Mouse (Mus musculus) embryonic facial prominence, embryonic 13.5 days (tissue): Measurements from ENCODE around the gene Arhgap29. TPM values are rescaled to one million over a fixed set of nuclear protein-coding genes. Genes with fewer than 3 reads are reported as not detected.

Experiments
- ATAC-seq: fragments of 200-750 bp; cut with Nextera tagmentation; 2 replicates; pipeline ENCODE4 v1.8.0; 2017; ENCODE audit warnings: low read depth; ENCODE audit not compliant: insufficient number of reproducible peaks, insufficient read depth, low FRiP score, low TSS enrichment
- H3K27ac ChIP-seq: fragments of 300-500 bp; sonication (generic); 2 replicates; pipeline ENCODE4 v1.5.1; 2015; ENCODE audit warnings: moderate library complexity, mild to moderate bottlenecking, inconsistent platforms
- H3K27me3 ChIP-seq: fragments of 300-500 bp; sonication (generic); 2 replicates; pipeline ENCODE4 v1.6.1; 2015; ENCODE audit warnings: mild to moderate bottlenecking, inconsistent platforms
- H3K36me3 ChIP-seq: fragments of 300-500 bp; sonication (generic); 2 replicates; pipeline ENCODE4 v1.6.1; 2015; ENCODE audit warnings: mild to moderate bottlenecking, inconsistent platforms
- H3K4me1 ChIP-seq: fragments of 300-500 bp; sonication (generic); 2 replicates; pipeline ENCODE4 v1.6.1; 2015; ENCODE audit warnings: inconsistent platforms
- H3K4me2 ChIP-seq: fragments of 300-500 bp; sonication (generic); 2 replicates; pipeline ENCODE4 v1.6.1; 2015; ENCODE audit warnings: moderate library complexity, mild to moderate bottlenecking, inconsistent platforms
- H3K4me3 ChIP-seq: fragments of 300-500 bp; sonication (generic); 2 replicates; pipeline ENCODE4 v1.5.1; 2015; ENCODE audit warnings: mild to moderate bottlenecking, inconsistent platforms
- H3K9ac ChIP-seq: fragments of 300-500 bp; sonication (generic); 2 replicates; pipeline ENCODE4 v1.6.1; 2015; ENCODE audit warnings: mild to moderate bottlenecking, inconsistent platforms
- H3K9me3 ChIP-seq: fragments of 300-500 bp; sonication (generic); 2 replicates; pipeline ENCODE4 v1.6.1; 2016; ENCODE audit warnings: inconsistent platforms
- WGBS: fragments of 180-500 bp; shearing (Covaris S2); methylation state at CpG from one replicate; pipeline ENCODE4 v1.1.7; 2015; ENCODE audit warnings: mixed read lengths; 5-methylcytosine and 5-hydroxymethylcytosine counted together
- polyA plus RNA-seq: library from polyadenylated mRNA; unstranded; fragments of >200 nt; fragmentation: Nextera tagmentation; extraction: Ambion mirVana; gene quantifications from 2 replicates; pipeline ENCODE4 v1.2.1, GENCODE M21; 2015

Gene Arhgap29
- polyA plus RNA-seq, 1 experiment from 2014 or later = 44.2 TPM

DNA sequence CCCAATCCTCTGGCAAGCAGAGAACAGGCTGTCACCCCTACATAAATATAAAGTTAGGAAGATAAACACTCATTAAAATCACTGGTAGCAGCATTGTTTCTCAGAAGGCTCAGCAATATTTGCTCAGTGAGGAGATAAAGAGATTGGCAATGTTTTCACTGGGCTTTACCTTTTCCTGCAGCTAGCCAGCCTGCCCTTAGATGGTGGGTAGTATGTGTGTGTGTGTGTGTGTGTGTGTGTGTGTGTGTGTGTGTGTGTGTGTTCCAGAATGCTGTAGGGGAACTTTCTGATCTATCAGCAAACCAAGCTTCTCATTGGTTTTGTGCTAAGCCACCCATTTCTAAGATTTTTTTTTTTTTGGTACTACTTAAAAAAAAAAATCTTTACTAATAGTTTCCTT, 5.6 kb upstream of the Arhgap29 start:
- Histone ChIP-seq H3K9ac (no peak overlapping the region), H3K4me3 (no peak overlapping the region), H3K27ac (no peak overlapping the region), H3K9me3 (no peaks in the 10 kb centered on the region), H3K36me3 (no peaks in the 10 kb centered on the region), H3K4me2 (no peak overlapping the region), H3K27me3 (no peaks in the 10 kb centered on the region), H3K4me1 (no peaks in the 10 kb centered on the region)
- no peak for ATAC-seq

DNA sequence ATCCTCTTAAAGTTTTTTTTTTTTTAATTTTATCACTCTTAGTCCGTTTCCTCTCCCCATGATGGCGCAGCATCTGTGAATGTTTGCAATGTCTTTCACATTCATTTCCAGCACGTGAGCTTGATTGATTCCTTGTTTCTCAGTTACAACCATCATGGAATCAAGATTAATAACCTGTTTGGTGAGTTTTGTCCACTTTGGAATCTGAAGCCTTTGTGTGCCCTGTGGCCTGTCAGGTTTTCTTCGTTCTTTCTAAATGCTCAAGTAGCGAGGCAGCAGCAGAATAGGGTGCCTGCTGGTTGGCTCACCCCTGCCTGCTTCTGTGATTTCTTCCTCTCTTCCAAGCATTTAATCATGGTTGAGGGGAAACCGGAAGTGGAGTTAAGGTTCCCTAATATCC, 2.2 kb upstream of the Arhgap29 start:
- Histone ChIP-seq H3K4me1 (peaks cover 9% of the 10 kb centered on the region; the same call in 1 of the 2 replicates), H3K4me3 (no peak overlapping the region), H3K9me3 (no peaks in the 10 kb centered on the region), H3K9ac (no peak overlapping the region), H3K4me2 (no peak overlapping the region), H3K27ac (no peak overlapping the region), H3K27me3 (no peaks in the 10 kb centered on the region), H3K36me3 (no peaks in the 10 kb centered on the region)
- 61% methylated on average over 6 of the region's 6 CpGs for WGBS
- ATAC-seq = no peak

- H3K9ac ChIP-seq = no peak overlapping the region
- no peak overlapping the region for H3K27ac ChIP-seq
- no peaks in the 10 kb centered on the region for H3K9me3 ChIP-seq
- 87% methylated on average over 2 of the region's 2 CpGs for WGBS
- H3K4me2 ChIP-seq = no peak overlapping the region
- ATAC-seq = no peak
- H3K4me1 ChIP-seq = peaks cover 9% of the 10 kb centered on the region; the same call in 1 of the 2 replicates
- H3K36me3 ChIP-seq = no peaks in the 10 kb centered on the region
- H3K27me3 ChIP-seq = no peaks in the 10 kb centered on the region
- no peak overlapping the region for H3K4me3 ChIP-seq
Measured at GRCm38 (mm10) chr3:121951116-121951515, 1.2 kb upstream of the Arhgap29 start.

DNA sequence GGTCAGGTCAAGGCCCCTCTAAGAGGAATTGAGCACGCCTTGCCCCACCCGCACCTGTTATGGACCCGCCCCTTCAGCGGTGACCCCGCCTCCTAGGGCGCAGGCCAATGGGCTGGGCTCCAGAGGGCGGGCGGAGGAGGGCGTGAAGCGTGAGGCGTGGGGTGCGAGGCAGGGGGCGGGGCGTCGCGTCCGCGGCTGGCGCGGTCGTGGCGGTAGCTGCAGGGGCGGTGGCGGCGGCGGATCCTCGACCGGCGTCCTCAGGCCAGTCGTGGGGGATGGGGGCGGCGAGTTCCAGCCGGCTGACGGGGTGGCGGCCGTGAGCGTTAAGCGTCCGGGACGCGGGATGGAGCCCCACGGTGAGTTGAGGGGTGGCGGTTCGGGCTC, 700 bp downstream of the Arhgap29 start:
- peaks cover 9% of the 10 kb centered on the region; the same call in 1 of the 2 replicates for H3K4me1 ChIP-seq
- no peaks in the 10 kb centered on the region for H3K27me3 ChIP-seq
- H3K36me3 ChIP-seq = no peaks in the 10 kb centered on the region; the same call in 1 of the 2 replicates
- no peaks in the 10 kb centered on the region for H3K9me3 ChIP-seq
- H3K4me3 ChIP-seq = peak overlapping the region; percentile 74
- H3K9ac ChIP-seq = peak overlapping the region; percentile 80
- under 1% methylated on average over 43 of the region's 44 CpGs for WGBS
- H3K4me2 ChIP-seq = peak overlapping the region; percentile 78
- 0 out of 2 replicates have a peak overlapping the region, but pooled peaks have one; percentile 7 for H3K27ac ChIP-seq
- peak; percentile 86 for ATAC-seq

GRCm38 (mm10) chr3:121953433-121954161, 1.3 kb downstream of the Arhgap29 start:
- H3K9ac ChIP-seq = peak overlapping the region; percentile 80
- no peaks in the 10 kb centered on the region for H3K9me3 ChIP-seq
- WGBS = under 1% methylated on average over 52 of the region's 53 CpGs
- H3K36me3 ChIP-seq = no peaks in the 10 kb centered on the region; the same call in 1 of the 2 replicates
- 0 out of 2 replicates have a peak overlapping the region, but pooled peaks have one; percentile 7 for H3K27ac ChIP-seq
- peaks cover 9% of the 10 kb centered on the region; the same call in 1 of the 2 replicates for H3K4me1 ChIP-seq
- H3K27me3 ChIP-seq = no peaks in the 10 kb centered on the region
- no peak; the same call in 1 of the 2 replicates for ATAC-seq
- H3K4me2 ChIP-seq = peak overlapping the region; percentile 78
- peak overlapping the region; percentile 74 for H3K4me3 ChIP-seq

GRCm38 (mm10) chr3:121954421-121954820, 2.1 kb downstream of the Arhgap29 start:
- peak overlapping the region; percentile 78 for H3K4me2 ChIP-seq
- peak overlapping the region; percentile 74 for H3K4me3 ChIP-seq
- no peaks in the 10 kb centered on the region; the same call in 1 of the 2 replicates for H3K36me3 ChIP-seq
- H3K9ac ChIP-seq = 0 out of 2 replicates have a peak overlapping the region, but pooled peaks have one; percentile 80
- H3K4me1 ChIP-seq = peaks cover 9% of the 10 kb centered on the region; the same call in 1 of the 2 replicates
- H3K9me3 ChIP-seq = no peaks in the 10 kb centered on the region
- ATAC-seq = no peak
- H3K27me3 ChIP-seq = no peaks in the 10 kb centered on the region
- no peak overlapping the region for H3K27ac ChIP-seq
- WGBS = 34% methylated on average over 2 of the region's 2 CpGs

DNA sequence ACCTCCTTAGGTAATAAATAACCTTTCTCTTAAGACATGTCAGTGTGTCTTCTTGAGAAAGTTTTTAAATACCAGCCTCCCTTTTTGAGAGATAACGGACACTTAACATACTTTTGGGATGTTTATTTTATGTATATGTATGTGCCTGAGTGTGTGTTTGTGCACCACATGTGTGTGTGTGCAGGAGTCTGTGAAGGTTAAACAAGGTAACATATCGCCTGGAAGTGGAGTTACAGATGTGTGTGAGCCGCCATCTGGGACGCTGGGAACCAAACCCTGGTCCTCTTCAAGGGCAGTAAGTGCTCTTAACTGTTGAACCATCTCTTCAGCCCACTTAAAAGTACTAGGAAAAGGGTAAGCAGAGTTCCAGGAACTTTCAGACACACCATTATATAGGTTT, 3.2 kb downstream of the Arhgap29 start:
- Histone ChIP-seq H3K9me3 (no peaks in the 10 kb centered on the region), H3K27ac (no peak overlapping the region), H3K4me2 (no peak overlapping the region), H3K36me3 (no peaks in the 10 kb centered on the region; the same call in 1 of the 2 replicates), H3K4me1 (peaks cover 9% of the 10 kb centered on the region; the same call in 1 of the 2 replicates), H3K4me3 (no peak overlapping the region), H3K27me3 (no peaks in the 10 kb centered on the region), H3K9ac (no peak overlapping the region)
- ATAC-seq = no peak
- WGBS = 94% methylated on average over 4 of the region's 4 CpGs

DNA sequence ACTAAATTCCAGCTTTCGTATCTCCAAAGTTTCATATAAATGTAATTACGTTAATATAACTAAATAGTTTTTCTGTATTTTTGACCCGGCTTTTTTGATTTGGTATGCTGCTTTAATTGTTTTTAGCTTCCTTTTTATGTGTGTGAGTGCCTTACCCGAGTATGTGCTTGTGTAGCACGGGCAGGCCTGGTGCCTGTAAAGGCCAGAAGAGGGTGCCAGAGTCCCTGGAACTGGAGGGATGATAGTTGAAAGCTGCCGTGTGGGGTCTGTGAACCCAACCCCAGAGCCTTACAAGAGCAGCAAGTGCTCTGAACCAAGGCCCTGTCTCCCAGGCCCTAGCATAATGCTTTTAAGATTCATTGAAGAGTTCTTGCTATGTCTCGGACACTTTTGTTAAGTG, 4.4 kb downstream of the Arhgap29 start:
- Histone ChIP-seq H3K27me3 (no peaks in the 10 kb centered on the region), H3K27ac (no peak overlapping the region), H3K9me3 (no peaks in the 10 kb centered on the region), H3K36me3 (no peaks in the 10 kb centered on the region; the same call in 1 of the 2 replicates), H3K4me2 (no peak overlapping the region), H3K4me3 (no peak overlapping the region), H3K4me1 (peaks cover 9% of the 10 kb centered on the region; the same call in 1 of the 2 replicates), H3K9ac (no peak overlapping the region)
- ATAC-seq = no peak
- WGBS = 87% methylated on average over 7 of the region's 7 CpGs

GRCm38 (mm10) chr3:121957606-121958344, 5.4 kb downstream of the Arhgap29 start:
- H3K36me3 ChIP-seq = no peaks in the 10 kb centered on the region; the same call in 1 of the 2 replicates
- no peaks in the 10 kb centered on the region for H3K9me3 ChIP-seq
- no peak overlapping the region for H3K4me2 ChIP-seq
- no peak overlapping the region for H3K4me3 ChIP-seq
- H3K27ac ChIP-seq = no peak overlapping the region
- ATAC-seq = no peak
- H3K9ac ChIP-seq = no peak overlapping the region
- peaks cover 9% of the 10 kb centered on the region; the same call in 1 of the 2 replicates for H3K4me1 ChIP-seq
- no peaks in the 10 kb centered on the region for H3K27me3 ChIP-seq
- 79% methylated on average over 2 of the region's 2 CpGs for WGBS

GRCm38 (mm10) chr3:121964173-121964572, 11.8 kb downstream of the Arhgap29 start:
- H3K4me2 ChIP-seq = no peak overlapping the region
- peaks cover 11% of the 10 kb centered on the region for H3K4me1 ChIP-seq
- ATAC-seq = no peak
- no peaks in the 10 kb centered on the region for H3K27me3 ChIP-seq
- no peak overlapping the region for H3K9ac ChIP-seq
- H3K9me3 ChIP-seq = no peaks in the 10 kb centered on the region
- no peak overlapping the region for H3K4me3 ChIP-seq
- no peak overlapping the region for H3K27ac ChIP-seq
- H3K36me3 ChIP-seq = no peaks in the 10 kb centered on the region

DNA sequence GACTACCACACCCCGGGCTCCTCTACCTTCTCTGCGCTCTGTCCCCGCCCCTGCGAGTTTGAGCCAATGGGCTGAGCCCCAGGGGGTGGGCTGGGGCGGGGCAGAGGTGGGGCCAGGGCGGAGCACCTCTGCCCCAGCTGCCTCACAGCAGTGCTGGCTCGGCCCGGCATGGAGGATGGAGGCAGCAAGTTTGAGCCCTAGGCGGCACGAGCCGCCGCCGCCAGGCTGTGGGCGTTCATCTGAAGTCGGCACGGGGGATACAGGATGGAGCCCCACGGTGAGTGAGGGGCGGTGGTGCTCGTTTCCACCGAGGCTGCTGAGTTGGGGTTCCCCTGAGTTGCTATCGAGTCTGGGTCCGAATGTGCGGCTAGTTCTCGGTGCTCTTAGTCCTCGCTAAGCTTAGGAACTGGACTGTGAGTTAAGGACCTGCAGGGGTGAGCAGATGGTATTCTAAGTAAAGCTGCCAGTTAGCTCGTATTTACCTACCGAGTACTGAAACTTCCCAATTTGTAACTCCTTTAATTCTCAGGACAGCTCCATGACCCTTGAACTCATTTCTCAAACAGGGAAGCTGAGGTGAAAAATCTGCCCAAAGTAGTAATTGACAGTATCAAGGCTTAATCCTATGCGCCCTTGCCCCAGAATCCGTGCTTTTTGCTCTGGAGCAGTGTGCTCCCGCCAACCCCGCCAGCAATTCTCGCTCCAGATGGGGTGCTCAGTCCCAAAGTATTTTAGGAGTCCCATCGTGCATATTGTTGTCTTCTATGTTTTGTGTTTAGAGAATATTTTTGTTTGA, 15.5 kb downstream of the Arhgap29 start:
- H3K27ac ChIP-seq = 0 out of 2 replicates have a peak overlapping the region, but pooled peaks have one; percentile 4
- peak overlapping the region; percentile 63 for H3K4me3 ChIP-seq

More for the DNA sequence above, 15.5 kb downstream of the Arhgap29 start:
- Histone ChIP-seq H3K36me3 (no peaks in the 10 kb centered on the region), H3K9me3 (no peaks in the 10 kb centered on the region), H3K4me1 (peaks cover 14% of the 10 kb centered on the region), H3K27me3 (no peaks in the 10 kb centered on the region), H3K9ac (peak overlapping the region; percentile 74), H3K4me2 (peak overlapping the region; percentile 72)
- peak; percentile 100 for ATAC-seq
- WGBS = under 1% methylated on average over 33 of the region's 33 CpGs
